Mouse (Mus musculus): Measurements from ENCODE around the gene Shisa8. TPM values are rescaled to one million over a fixed set of nuclear protein-coding genes. Genes with fewer than 3 reads are reported as not detected.

Shisa8 gene
- polyA plus RNA-seq, 1 experiment from 2014 or later = 0.19 TPM

DNA sequence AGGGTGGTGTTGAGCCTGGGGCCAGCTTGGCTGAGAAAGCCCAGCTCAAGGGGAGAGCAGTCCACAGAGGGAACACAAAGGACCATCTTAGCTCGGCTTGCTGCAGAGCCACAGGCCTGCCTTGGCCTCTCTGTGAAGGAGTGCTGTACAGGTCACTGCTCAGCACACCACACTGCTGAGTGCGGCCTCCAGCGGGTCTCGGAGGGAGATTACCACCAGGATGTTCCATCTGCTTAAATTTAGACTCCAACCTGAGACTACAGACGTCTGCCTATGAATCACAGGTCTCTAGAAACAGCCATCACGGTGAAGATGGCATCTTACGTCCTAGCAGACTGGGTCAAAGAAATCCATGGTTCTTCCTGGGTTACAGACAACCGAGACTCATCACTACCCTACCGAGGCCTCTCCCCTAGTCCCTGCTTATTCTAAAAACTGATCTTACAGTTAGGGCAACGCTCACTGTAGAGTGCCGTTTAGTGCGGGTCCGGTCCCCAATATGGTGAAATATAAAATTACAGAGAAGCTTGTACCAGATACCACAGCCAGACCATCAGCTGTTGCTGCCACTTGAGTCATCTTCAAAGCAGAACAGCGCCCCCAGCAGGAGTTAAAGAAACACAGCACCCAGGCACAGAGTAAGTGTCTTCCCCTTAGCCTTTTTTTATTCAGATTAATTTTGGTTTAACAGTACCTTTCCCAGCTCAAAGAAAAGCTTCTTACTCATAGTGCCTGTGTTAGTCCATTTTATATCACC is 8.7 kb upstream of the Shisa8 start:
- ATAC-seq (ENCODE audit: insufficient read depth, low FRiP score, low read depth) = no peak
- H3K9ac ChIP-seq = no peak overlapping the region
- 73% methylated on average over 14 of the region's 14 CpGs for WGBS
- no peaks in the 10 kb centered on the region for H3K36me3 ChIP-seq
- H3K27ac ChIP-seq = no peak overlapping the region
- peaks cover 13% of the 10 kb centered on the region; the same call in 1 of the 2 replicates for H3K4me1 ChIP-seq
- H3K4me3 ChIP-seq (replicated peaks) = no peak overlapping the region
- H3K4me2 ChIP-seq = no peak overlapping the region
- peaks cover 27% of the 10 kb centered on the region for H3K27me3 ChIP-seq (replicated peaks)
- H3K9me3 ChIP-seq = no peaks in the 10 kb centered on the region

DNA sequence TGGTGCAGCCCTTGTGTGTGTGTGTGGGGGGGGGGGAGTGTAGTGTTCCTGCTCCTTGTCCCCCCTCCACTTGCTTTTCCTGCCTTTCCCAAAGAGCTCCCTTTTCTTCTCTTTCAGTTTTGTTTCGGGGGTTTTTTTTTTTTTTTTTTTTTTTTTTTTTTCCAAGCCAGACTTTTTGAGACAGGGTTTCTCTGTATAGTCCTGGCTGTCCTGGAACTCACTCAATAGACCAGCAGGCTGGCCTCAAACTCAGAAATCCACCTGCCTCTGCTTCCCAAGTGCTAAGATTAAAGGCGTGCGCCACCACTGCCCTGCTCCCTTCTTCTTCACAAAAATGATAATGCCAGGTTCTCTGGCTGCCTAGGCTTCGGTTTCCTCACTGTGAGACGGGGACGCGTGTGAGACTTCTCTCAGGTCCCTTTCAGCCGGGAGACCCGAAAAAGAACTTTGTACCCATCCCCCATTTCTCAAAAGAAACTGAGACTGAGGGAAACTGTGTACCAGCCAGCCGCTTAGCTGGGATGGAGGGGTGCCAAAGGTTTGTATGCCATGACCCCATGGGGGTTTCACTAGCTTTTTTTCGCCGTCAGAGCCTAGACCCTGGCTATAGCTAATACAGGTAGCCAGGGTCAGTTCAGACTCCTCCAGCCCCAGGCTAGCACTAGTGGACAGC is 7.5 kb upstream of the Shisa8 start:
- Histone ChIP-seq H3K27me3 (replicated peaks) (peaks cover 35% of the 10 kb centered on the region), H3K4me2 (no peak overlapping the region), H3K4me1 (peaks cover 13% of the 10 kb centered on the region; the same call in 1 of the 2 replicates), H3K9ac (no peak overlapping the region), H3K36me3 (no peaks in the 10 kb centered on the region), H3K4me3 (replicated peaks) (no peak overlapping the region), H3K27ac (no peak overlapping the region), H3K9me3 (no peaks in the 10 kb centered on the region)
- WGBS = 73% methylated on average over 11 of the region's 12 CpGs
- ATAC-seq (ENCODE audit: insufficient read depth, low FRiP score, low read depth) = no peak

DNA sequence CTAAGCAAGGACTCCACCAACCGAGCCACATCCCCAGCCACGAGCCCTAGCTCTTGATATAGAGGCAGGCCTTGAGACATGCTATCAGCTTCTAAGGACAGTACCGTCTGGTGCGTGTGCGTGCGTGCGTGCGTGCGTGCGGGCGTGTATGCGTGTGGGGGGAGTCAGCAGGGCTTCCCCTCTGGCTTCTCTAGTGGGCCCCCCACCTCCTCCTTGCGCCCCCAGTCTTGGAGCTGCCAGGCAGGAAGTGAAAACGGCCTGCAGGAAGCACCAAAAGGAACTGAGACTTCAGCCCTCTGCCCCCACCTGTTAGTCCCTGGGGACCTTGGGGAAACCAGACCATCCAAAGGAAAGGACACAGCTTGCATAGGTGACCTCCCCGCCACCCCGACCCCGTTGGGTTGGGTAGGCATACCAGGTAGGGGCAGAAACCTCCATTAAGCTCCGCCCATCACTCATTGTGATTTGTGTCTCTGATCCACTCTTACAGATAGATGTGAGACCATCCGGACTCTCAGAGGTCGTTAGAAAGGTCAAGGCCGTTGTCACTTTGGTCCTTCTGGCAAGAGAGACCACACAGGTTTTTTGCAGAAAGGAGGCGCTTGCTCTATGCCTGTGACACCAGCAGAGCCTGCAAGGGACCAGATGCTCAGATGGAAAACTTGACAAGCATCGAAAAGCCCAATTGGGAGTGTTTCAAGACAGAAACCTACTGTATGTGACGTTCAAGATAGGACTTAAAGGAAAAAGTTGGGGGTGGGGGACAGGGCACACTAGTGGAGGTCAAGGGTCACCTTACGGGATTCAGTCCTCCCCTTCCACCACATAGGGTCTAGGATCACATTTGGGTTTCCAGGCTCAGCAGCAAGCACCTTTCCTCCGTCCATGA is 6.4 kb upstream of the Shisa8 start:
- H3K9me3 ChIP-seq = no peaks in the 10 kb centered on the region
- H3K27ac ChIP-seq = no peak overlapping the region
- ATAC-seq (ENCODE audit: insufficient read depth, low FRiP score, low read depth) = no peak; the same call in 1 of the 2 replicates
- H3K4me1 ChIP-seq = 0 out of 2 replicates have a peak, but pooled peaks cover 4% of the 10 kb centered on the region
- no peaks in the 10 kb centered on the region for H3K36me3 ChIP-seq
- peaks cover 32% of the 10 kb centered on the region for H3K27me3 ChIP-seq (replicated peaks)
- no peak overlapping the region for H3K4me2 ChIP-seq
- no peak overlapping the region for H3K9ac ChIP-seq
- H3K4me3 ChIP-seq (replicated peaks) = no peak overlapping the region
- 68% methylated on average over 26 of the region's 26 CpGs for WGBS

DNA sequence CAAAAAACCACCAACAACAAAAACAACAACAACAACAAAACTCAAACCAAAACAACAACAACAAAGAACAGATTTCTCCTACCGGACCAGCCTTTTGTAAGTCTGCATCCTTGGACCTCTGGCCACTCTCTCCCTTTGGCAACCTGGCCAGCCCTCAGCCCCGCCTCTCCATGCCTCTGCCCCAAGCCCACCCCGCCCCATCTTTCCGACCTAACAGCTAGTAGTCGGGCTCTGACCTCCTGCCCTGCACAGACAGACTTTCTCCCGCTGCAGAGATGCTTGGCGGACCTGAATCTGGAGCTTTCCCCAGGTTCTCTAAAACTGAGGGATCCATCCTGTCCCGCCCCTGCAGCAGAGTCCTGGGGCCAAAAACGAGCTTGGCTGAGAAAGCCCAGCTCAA is 5.4 kb upstream of the Shisa8 start:
- Histone ChIP-seq H3K27me3 (replicated peaks) (peaks cover 36% of the 10 kb centered on the region), H3K4me2 (no peak overlapping the region), H3K4me3 (replicated peaks) (no peak overlapping the region), H3K27ac (no peak overlapping the region), H3K36me3 (no peaks in the 10 kb centered on the region), H3K4me1 (no peaks in the 10 kb centered on the region), H3K9ac (no peak overlapping the region), H3K9me3 (no peaks in the 10 kb centered on the region)
- WGBS = 32% methylated on average over 9 of the region's 9 CpGs
- ATAC-seq (ENCODE audit: insufficient read depth, low FRiP score, low read depth) = no peak

DNA sequence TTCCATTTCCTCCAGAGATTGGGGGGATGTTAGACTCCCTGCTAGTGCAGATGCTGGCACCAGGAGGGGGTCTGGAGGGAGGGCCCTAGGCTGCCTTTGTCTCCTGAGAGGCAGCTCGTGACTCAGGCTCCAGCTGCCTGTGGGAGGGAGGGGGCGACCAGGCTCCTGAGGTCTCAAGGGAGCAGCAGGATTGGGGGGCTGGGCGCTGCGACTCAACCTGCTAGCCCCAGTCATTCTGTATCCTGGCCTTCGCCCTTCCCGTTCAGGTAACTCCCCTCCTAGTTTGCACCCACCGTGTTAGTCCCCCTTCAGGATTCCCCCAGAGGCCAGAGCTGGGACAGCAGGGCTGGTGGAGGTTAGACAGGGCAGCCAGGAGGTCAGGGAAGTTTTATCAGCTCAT is 4.4 kb upstream of the Shisa8 start:
- no peak for ATAC-seq (ENCODE audit: insufficient read depth, low FRiP score, low read depth)
- H3K4me1 ChIP-seq = peaks cover 9% of the 10 kb centered on the region; the same call in 1 of the 2 replicates
- no peaks in the 10 kb centered on the region for H3K9me3 ChIP-seq
- no peak overlapping the region for H3K4me2 ChIP-seq
- no peak overlapping the region for H3K9ac ChIP-seq
- WGBS = 28% methylated on average over 7 of the region's 7 CpGs
- H3K27me3 ChIP-seq (replicated peaks) = peaks cover 41% of the 10 kb centered on the region
- H3K36me3 ChIP-seq = no peaks in the 10 kb centered on the region
- no peak overlapping the region for H3K27ac ChIP-seq
- H3K4me3 ChIP-seq (replicated peaks) = no peak overlapping the region

DNA sequence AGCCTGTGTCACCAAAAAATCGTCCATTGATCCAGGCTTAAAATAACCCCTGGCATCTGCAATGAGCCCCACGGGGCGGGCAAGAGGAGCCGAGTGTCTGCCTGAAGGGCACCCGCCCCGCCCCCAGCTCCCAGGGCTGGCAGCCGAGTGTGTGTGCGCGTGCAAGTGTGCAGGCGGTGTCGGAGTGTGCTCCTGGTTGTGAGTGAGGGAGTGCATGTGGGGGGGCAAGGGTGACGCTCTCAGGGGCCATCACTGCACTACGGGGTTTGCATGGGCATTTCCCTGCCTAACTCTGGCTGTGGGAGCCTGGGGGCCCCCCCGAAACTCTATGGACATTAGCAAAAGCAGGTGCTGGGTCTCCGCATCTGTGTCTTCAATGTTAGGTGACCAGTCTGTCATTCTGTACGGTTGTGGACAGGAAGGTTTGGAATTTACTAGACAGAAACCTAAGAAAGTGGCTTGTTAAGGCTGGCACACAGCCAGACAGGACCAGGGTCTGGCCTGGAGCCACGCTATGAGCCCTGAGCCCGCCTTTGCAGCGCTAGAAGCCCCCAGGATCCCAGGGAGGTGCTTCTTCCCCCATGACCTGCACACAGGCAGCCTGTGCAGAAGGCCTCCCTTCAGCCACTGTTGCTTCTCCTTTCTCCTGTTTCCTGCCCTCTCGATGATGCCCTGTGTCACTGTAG is 3.7 kb upstream of the Shisa8 start:
- no peaks in the 10 kb centered on the region for H3K9me3 ChIP-seq
- no peaks in the 10 kb centered on the region for H3K36me3 ChIP-seq
- H3K9ac ChIP-seq = no peak overlapping the region
- no peak overlapping the region for H3K27ac ChIP-seq
- ATAC-seq (ENCODE audit: insufficient read depth, low FRiP score, low read depth) = no peak
- no peak overlapping the region for H3K4me2 ChIP-seq
- peaks cover 16% of the 10 kb centered on the region for H3K4me1 ChIP-seq
- H3K4me3 ChIP-seq (replicated peaks) = no peak overlapping the region
- 59% methylated on average over 20 of the region's 20 CpGs for WGBS
- H3K27me3 ChIP-seq (replicated peaks) = peaks cover 49% of the 10 kb centered on the region

DNA sequence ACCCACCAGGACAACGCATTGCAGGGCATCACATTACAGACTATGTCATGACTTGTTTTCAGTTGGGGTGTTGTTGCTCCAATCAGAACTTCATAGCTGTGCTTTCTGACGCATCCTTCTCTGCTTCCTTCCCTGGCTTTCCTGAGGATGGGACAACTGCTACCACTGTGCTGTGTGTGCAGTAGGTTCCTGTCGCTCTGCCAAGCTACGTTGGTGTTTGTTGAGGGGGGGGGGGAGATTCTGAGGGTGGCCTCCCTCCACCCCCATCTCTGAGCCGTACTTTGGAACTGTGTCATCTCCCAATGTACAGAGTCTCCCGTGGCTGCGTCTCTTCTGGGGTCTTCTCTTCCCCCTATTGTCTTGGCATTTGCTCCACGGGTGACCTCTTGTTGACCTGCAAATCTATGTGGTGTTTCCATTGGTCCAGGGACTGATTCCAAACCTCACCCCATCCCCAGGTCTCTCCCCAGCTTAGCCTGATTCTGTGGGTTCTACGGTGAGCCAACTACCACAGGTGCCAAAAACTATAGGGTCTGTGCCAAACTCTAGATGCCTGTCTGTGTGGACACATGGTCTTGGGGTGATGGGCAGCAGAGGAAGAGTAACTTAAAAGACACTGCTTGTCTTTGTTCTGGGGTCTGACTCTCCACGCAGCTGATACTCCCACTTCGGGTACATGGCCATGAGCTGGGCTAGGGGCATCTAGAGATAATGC is 2.9 kb upstream of the Shisa8 start:
- H3K27ac ChIP-seq = no peak overlapping the region
- peaks cover 57% of the 10 kb centered on the region for H3K27me3 ChIP-seq (replicated peaks)
- no peak for ATAC-seq (ENCODE audit: insufficient read depth, low FRiP score, low read depth)
- H3K9ac ChIP-seq = no peak overlapping the region
- H3K4me2 ChIP-seq = no peak overlapping the region
- 41% methylated on average over 11 of the region's 11 CpGs for WGBS
- H3K9me3 ChIP-seq = no peaks in the 10 kb centered on the region
- no peaks in the 10 kb centered on the region for H3K36me3 ChIP-seq
- peaks cover 16% of the 10 kb centered on the region for H3K4me1 ChIP-seq
- no peak overlapping the region for H3K4me3 ChIP-seq (replicated peaks)

GRCm38 (mm10) chr15:82213222-82213621 is 607 bp upstream of the Shisa8 start:
- Histone ChIP-seq H3K4me1 (peaks cover 16% of the 10 kb centered on the region), H3K9ac (no peak overlapping the region), H3K27ac (no peak overlapping the region), H3K27me3 (replicated peaks) (peaks cover 70% of the 10 kb centered on the region), H3K36me3 (no peaks in the 10 kb centered on the region), H3K4me2 (peak overlapping the region; percentile 89), H3K9me3 (no peaks in the 10 kb centered on the region), H3K4me3 (replicated peaks) (peak overlapping the region; percentile 47; the same call in 1 of the 2 replicates)
- no peak for ATAC-seq (ENCODE audit: insufficient read depth, low FRiP score, low read depth)
- 37% methylated on average over 4 of the region's 4 CpGs for WGBS

GRCm38 (mm10) chr15:82211911-82212751 is 484 bp downstream of the Shisa8 start:
- peaks cover 81% of the 10 kb centered on the region for H3K27me3 ChIP-seq (replicated peaks)
- H3K9ac ChIP-seq = no peak overlapping the region
- H3K9me3 ChIP-seq = no peaks in the 10 kb centered on the region
- ATAC-seq (ENCODE audit: insufficient read depth, low FRiP score, low read depth) = peak; percentile 30; the same call in 1 of the 2 replicates
- H3K4me2 ChIP-seq = peak overlapping the region; percentile 89
- no peaks in the 10 kb centered on the region for H3K36me3 ChIP-seq
- H3K4me3 ChIP-seq (replicated peaks) = peak overlapping the region; percentile 47
- no peak overlapping the region for H3K27ac ChIP-seq
- peaks cover 17% of the 10 kb centered on the region for H3K4me1 ChIP-seq
- under 1% methylated on average over 110 of the region's 112 CpGs for WGBS

DNA sequence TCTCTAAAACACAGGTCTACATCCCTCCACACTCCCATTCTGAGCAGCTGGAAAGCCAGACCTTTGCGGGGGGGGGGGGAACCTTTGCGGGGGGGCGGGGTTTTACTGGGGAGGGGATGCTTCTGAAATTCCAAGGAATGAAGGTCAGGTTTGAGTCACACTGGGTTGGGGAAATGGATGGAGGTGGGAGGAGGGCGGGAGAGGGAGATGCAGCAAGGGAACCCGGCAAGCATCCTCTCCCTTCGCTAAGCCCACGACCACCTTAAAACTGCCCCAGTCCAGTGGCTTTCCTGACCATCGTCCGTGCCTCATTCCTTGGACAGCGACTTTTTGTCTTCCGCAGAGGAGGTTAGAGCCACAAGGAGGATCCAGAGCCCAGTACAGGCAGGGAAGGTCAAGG is 1.3 kb downstream of the Shisa8 start:
- Histone ChIP-seq H3K9me3 (no peaks in the 10 kb centered on the region), H3K4me2 (peak overlapping the region; percentile 89), H3K36me3 (no peaks in the 10 kb centered on the region), H3K4me1 (peaks cover 25% of the 10 kb centered on the region), H3K27me3 (replicated peaks) (peaks cover 86% of the 10 kb centered on the region), H3K27ac (no peak overlapping the region), H3K9ac (no peak overlapping the region), H3K4me3 (replicated peaks) (peak overlapping the region; percentile 47; the same call in 1 of the 2 replicates)
- WGBS = 3% methylated on average over 11 of the region's 11 CpGs
- ATAC-seq (ENCODE audit: insufficient read depth, low FRiP score, low read depth) = no peak
